Mouse (Mus musculus): ENCODE measurements around the gene Srebf1.

- TF ChIP-seq POLR2A (IDR thresholded peaks at IDR 0.05; ENCODE audit: borderline replicate concordance, control insufficient read depth, low read depth, low read length) (no peak), CTCF (IDR thresholded peaks at IDR 0.05; ENCODE audit: control insufficient read depth, insufficient read depth, low read length) (no peak)
These were observed 39.6 kb downstream of the Srebf1 start for GRCm38 (mm10) chr11:60182741-60183140.

Measured in bone marrow, adult 2 months (tissue).